Mouse (Mus musculus): Measurements from ENCODE around the gene Tmem63c.

GRCm38 (mm10) chr12:87089701-87090100 is 68.6 kb downstream of the Tmem63c start:
- TF ChIP-seq TAL1 (IDR thresholded peaks at IDR 0.05; ENCODE audit: low read length) (no peak), GATA1 (IDR thresholded peaks at IDR 0.05; ENCODE audit: low read length) (no peak)

Data from erythroblast, embryonic 14.5 days (primary cell).